Mouse (Mus musculus) mammary gland, adult 2 months (tissue): ENCODE results near the gene Cox8b. TPM values are rescaled to one million over a fixed set of nuclear protein-coding genes. Genes with fewer than 3 reads are reported as not detected.

Source experiments
- polyA plus RNA-seq: library from polyadenylated mRNA; depleted of rRNA; stranded (reverse); fragments of >200 nt; gene quantifications from 2 replicates; pipeline ENCODE4 v1.2.3, GENCODE M21; 2012; ENCODE audit warnings: low replicate concordance; rRNA removed

Cox8b gene
- 395 and 928 TPM in 2 replicates for polyA plus RNA-seq

GRCm38 (mm10) chr7:140900220-140900619, at the start of gene Cox8b:
Gene Cox8b, minus strand, starts transcription at chr7:140900446.

GRCm38 (mm10) chr7:140941222-140942051, 41.2 kb upstream of the Cox8b start, which contains the start of gene Pgghg:
Gene Pgghg, plus strand, starts transcription at chr7:140941391.

GRCm38 (mm10) chr7:140920418-140921029, 20.3 kb upstream of the Cox8b start, which contains the start of gene Nlrp6:
Gene Nlrp6, plus strand, starts transcription at chr7:140920902.

GRCm38 (mm10) chr7:140881696-140882468, 18.4 kb downstream of the Cox8b start, which contains the start of the genes Psmd13 and Sirt3:
Gene Psmd13, plus strand, starts transcription at chr7:140881968.
Gene Sirt3, minus strand, starts transcription at chr7:140882309.

GRCm38 (mm10) chr7:140857550-140858505, 42.4 kb downstream of the Cox8b start, which contains the start of gene Bet1l:
Gene Bet1l, minus strand, starts transcription at chr7:140857577.

GRCm38 (mm10) chr7:140856785-140857549, 43.3 kb downstream of the Cox8b start, which contains the start of gene Ric8a:
Gene Ric8a, plus strand, starts transcription at chr7:140856957.

GRCm38 (mm10) chr7:140855860-140856784, 44.1 kb downstream of the Cox8b start, which contains the start of gene Gm45785:
Gene Gm45785, minus strand, starts transcription at chr7:140856331.

Other genes starting within 250 kb of the Cox8b start
- gene Olfr539, start 240.5 kb downstream of the Cox8b start, polyA plus RNA-seq, result not detected in 2 replicates
- not detected in 2 replicates for gene Olfr45, start 218.5 kb downstream of the Cox8b start, polyA plus RNA-seq
- gene Olfr541, start 203.2 kb downstream of the Cox8b start, polyA plus RNA-seq, result not detected in 2 replicates
- gene Cyp2e1, start 136.7 kb downstream of the Cox8b start, polyA plus RNA-seq, result 154 and 260 TPM in 2 replicates
- gene Syce1, start 112.6 kb downstream of the Cox8b start, polyA plus RNA-seq, result 0.12 and 0.17 TPM in 2 replicates
- gene Zfp941, start 78.3 kb downstream of the Cox8b start, polyA plus RNA-seq, result 0.02 and 0.07 TPM in 2 replicates
- 35.9 and 51.0 TPM in 2 replicates for gene Urah, start 65.4 kb downstream of the Cox8b start, polyA plus RNA-seq
- gene Scgb1c1, start 54.9 kb downstream of the Cox8b start, polyA plus RNA-seq, result not detected in 2 replicates
- 0.19 and 0.24 TPM in 2 replicates for gene Odf3, start 52.6 kb downstream of the Cox8b start, polyA plus RNA-seq
- not detected in 2 replicates for gene Gm45785, start 44.1 kb downstream of the Cox8b start, polyA plus RNA-seq
- gene Ric8a, start 43.5 kb downstream of the Cox8b start, polyA plus RNA-seq, result 125 and 131 TPM in 2 replicates
- 23.2 and 34.0 TPM in 2 replicates for gene Bet1l, start 42.9 kb downstream of the Cox8b start, polyA plus RNA-seq
- gene Psmd13, start 18.5 kb downstream of the Cox8b start, polyA plus RNA-seq, result 48.3 and 59.6 TPM in 2 replicates
- 29.0 and 45.3 TPM in 2 replicates for gene Sirt3, start 18.1 kb downstream of the Cox8b start, polyA plus RNA-seq
- gene Nlrp6, start 20.5 kb upstream of the Cox8b start, polyA plus RNA-seq, result 0.30 TPM in 1 of 2 replicates, not detected in the other
- gene Pgghg, start 40.9 kb upstream of the Cox8b start, polyA plus RNA-seq, result 49.9 and 60.2 TPM in 2 replicates
- gene Ifitm5, start 49.8 kb upstream of the Cox8b start, polyA plus RNA-seq, result 2.6 and 4.0 TPM in 2 replicates
- gene Gm45717, start 55.5 kb upstream of the Cox8b start, polyA plus RNA-seq, result not detected in 2 replicates
- gene Ifitm2, start 55.5 kb upstream of the Cox8b start, polyA plus RNA-seq, result 1,072 and 1,260 TPM in 2 replicates
- gene Ifitm1, start 66.8 kb upstream of the Cox8b start, polyA plus RNA-seq, result 132 and 165 TPM in 2 replicates
- 410 and 816 TPM in 2 replicates for gene Ifitm3, start 110.3 kb upstream of the Cox8b start, polyA plus RNA-seq
- gene Ifitm6, start 117.5 kb upstream of the Cox8b start, polyA plus RNA-seq, result 10.7 and 37.4 TPM in 2 replicates
- gene Gm17387, start 128.7 kb upstream of the Cox8b start, polyA plus RNA-seq, result not detected in 2 replicates
- 1.0 and 2.5 TPM in 2 replicates for gene B4galnt4, start 160.7 kb upstream of the Cox8b start, polyA plus RNA-seq
- 30.8 and 48.9 TPM in 2 replicates for gene Pkp3, start 177.8 kb upstream of the Cox8b start, polyA plus RNA-seq
- 30.1 and 44.1 TPM in 2 replicates for gene Sigirr, start 200.1 kb upstream of the Cox8b start, polyA plus RNA-seq
- gene Ano9, start 217.4 kb upstream of the Cox8b start, polyA plus RNA-seq, result 5.8 and 21.4 TPM in 2 replicates
- gene Ptdss2, start 221.9 kb upstream of the Cox8b start, polyA plus RNA-seq, result 33.0 and 42.5 TPM in 2 replicates